Comparison of ENCODE assay signal across 7 mouse cellular contexts in genomic region chr8:94954921-94955758, GRCm38 (mm10). TPM values are rescaled to one million over a fixed set of nuclear protein-coding genes. Genes with fewer than 3 reads are reported as not detected.
DNase-seq lines count a peak whose midpoint lies in the region; ATAC-seq and TF ChIP-seq lines count a peak whose summit lies in the region.

No protein-coding gene starts in this region.

- H3K4me2 ChIP-seq in kidney, postnatal 0 days (ENCODE audit: low read length), result peak overlapping the region; percentile 10
- peak overlapping the region; percentile 37 for H3K4me2 ChIP-seq in stomach, embryonic 16.5 days (ENCODE audit: low read depth, low read length)

- H3K4me3 ChIP-seq in embryonic facial prominence, embryonic 10.5 days, result no peak overlapping the region
- H3K4me3 ChIP-seq in kidney, postnatal 0 days (replicated peaks; ENCODE audit: low read depth, low read length), result no peak overlapping the region
- 0 out of 2 replicates have a peak overlapping the region, but pooled peaks have one; percentile 2 for H3K4me3 ChIP-seq in stomach, embryonic 16.5 days (replicated peaks; ENCODE audit: low read length)

- no peaks in the 10 kb centered on the region for H3K36me3 ChIP-seq in embryonic facial prominence, embryonic 10.5 days (replicated peaks)
- no peaks in the 10 kb centered on the region for H3K36me3 ChIP-seq in kidney, postnatal 0 days (ENCODE audit: insufficient read depth, low read length)
- no peaks in the 10 kb centered on the region for H3K36me3 ChIP-seq in stomach, embryonic 16.5 days (ENCODE audit: control insufficient read depth, insufficient read depth, low read length)

- no peak; the same call in 1 of the 2 replicates for ATAC-seq in kidney, postnatal 0 days (replicated peaks; ENCODE audit: low FRiP score, low read depth)
- ATAC-seq in stomach, embryonic 16.5 days (ENCODE audit: insufficient read depth, low FRiP score), result peak; percentile 80; the same call in 1 of the 2 replicates

- H3K4me1 ChIP-seq in embryonic facial prominence, embryonic 10.5 days, result no peaks in the 10 kb centered on the region
- peaks cover 13% of the 10 kb centered on the region; the same call in 1 of the 2 replicates for H3K4me1 ChIP-seq in kidney, postnatal 0 days (replicated peaks; ENCODE audit: insufficient read depth, low read length)
- H3K4me1 ChIP-seq in stomach, embryonic 16.5 days (ENCODE audit: control insufficient read depth, insufficient read depth, low read length), result peaks cover 13% of the 10 kb centered on the region

- peak; percentile 50 for DNase-seq in layer of hippocampus, adult 11-12 months (ENCODE audit: low spot score)
- no peak for DNase-seq in layer of hippocampus, adult 9-11 months
- DNase-seq in MEL-GATA-1-ER (ENCODE audit: extremely low read depth, low read depth), result peak; percentile 80
- DNase-seq in embryonic facial prominence, embryonic 10.5 days (ENCODE audit: low spot score), result peak; percentile 51
- DNase-seq in kidney, postnatal 0 days (ENCODE audit: low spot score), result peak; percentile 78
- DNase-seq in lung, postnatal 10 days, result peak; percentile 67

- H3K9ac ChIP-seq in kidney, postnatal 0 days (ENCODE audit: low read depth, low read length), result no peak overlapping the region
- H3K9ac ChIP-seq in stomach, embryonic 16.5 days (ENCODE audit: low read length), result no peak overlapping the region; the same call in 1 of the 2 replicates

- no peaks in the 10 kb centered on the region for H3K9me3 ChIP-seq in embryonic facial prominence, embryonic 10.5 days
- H3K9me3 ChIP-seq in kidney, postnatal 0 days (replicated peaks; ENCODE audit: low read length), result no peaks in the 10 kb centered on the region
- H3K9me3 ChIP-seq in stomach, embryonic 16.5 days (replicated peaks; ENCODE audit: control insufficient read depth, low read length), result no peaks in the 10 kb centered on the region

- no peak overlapping the region for H3K27ac ChIP-seq in embryonic facial prominence, embryonic 10.5 days (replicated peaks)
- peak overlapping the region; percentile 68 for H3K27ac ChIP-seq in kidney, postnatal 0 days
- H3K27ac ChIP-seq in stomach, embryonic 16.5 days (ENCODE audit: low read length), result peak overlapping the region; percentile 91

- no peaks in the 10 kb centered on the region for H3K27me3 ChIP-seq in embryonic facial prominence, embryonic 10.5 days (replicated peaks; ENCODE audit: low read depth, poor library complexity, severe bottlenecking)
- no peaks in the 10 kb centered on the region for H3K27me3 ChIP-seq in kidney, postnatal 0 days (ENCODE audit: insufficient read depth, low read length)
- no peaks in the 10 kb centered on the region for H3K27me3 ChIP-seq in stomach, embryonic 16.5 days (ENCODE audit: control insufficient read depth, insufficient read depth, low read length)

- 38% methylated on average over 9 of the region's 9 CpGs for WGBS in embryonic facial prominence, embryonic 10.5 days
- 21% methylated on average over 9 of the region's 9 CpGs for WGBS in kidney, postnatal 0 days
- WGBS in stomach, embryonic 16.5 days, result 17% methylated on average over 9 of the region's 9 CpGs

- peak; percentile 71 for TF ChIP-seq CTCF in kidney, postnatal 0 days (IDR thresholded peaks at IDR 0.05; ENCODE audit: low read depth)

RNA-seq across cellular contexts. Expression of gene Adgrg1, which starts 19.4 kb away (rescaled TPM):
- 32.9 and 38.2 TPM in 2 replicates for polyA plus RNA-seq in embryonic facial prominence, embryonic 10.5 days (2016; fragmentation: Nextera tagmentation; extraction: Ambion mirVana)
- polyA plus RNA-seq in kidney, postnatal 0 days (2015; fragmentation: Nextera tagmentation; extraction: Ambion mirVana), result 109 and 125 TPM in 2 replicates
- 51.1 and 65.2 TPM in 2 replicates for polyA plus RNA-seq in stomach, embryonic 16.5 days (2015; fragmentation: Nextera tagmentation; extraction: Ambion mirVana)

RNA-seq across cellular contexts. Expression of gene Adgrg5, which starts 31.6 kb away (rescaled TPM):
- polyA plus RNA-seq in embryonic facial prominence, embryonic 10.5 days (2016; fragmentation: Nextera tagmentation; extraction: Ambion mirVana), result 0.30 and 0.51 TPM in 2 replicates
- not detected in 2 replicates for polyA plus RNA-seq in kidney, postnatal 0 days (2015; fragmentation: Nextera tagmentation; extraction: Ambion mirVana)
- polyA plus RNA-seq in stomach, embryonic 16.5 days (2015; fragmentation: Nextera tagmentation; extraction: Ambion mirVana), result 0.44 and 0.45 TPM in 2 replicates

RNA-seq across cellular contexts. Expression of gene Ccdc102a, which starts 37.2 kb away (rescaled TPM):
- 23.0 and 24.1 TPM in 2 replicates for polyA plus RNA-seq in embryonic facial prominence, embryonic 10.5 days (2016; fragmentation: Nextera tagmentation; extraction: Ambion mirVana)
- polyA plus RNA-seq in kidney, postnatal 0 days (2015; fragmentation: Nextera tagmentation; extraction: Ambion mirVana), result 17.5 and 20.0 TPM in 2 replicates
- polyA plus RNA-seq in stomach, embryonic 16.5 days (2015; fragmentation: Nextera tagmentation; extraction: Ambion mirVana), result 10.9 and 14.8 TPM in 2 replicates
